Mouse (Mus musculus): ENCODE data around the gene Tamm41. TPM values are rescaled to one million over a fixed set of nuclear protein-coding genes. Genes with fewer than 3 reads are reported as not detected.

Gene Tamm41
- polyA plus RNA-seq, 1 experiment from 2014 or later = 75.7 TPM

Other genes starting within 250 kb of the Tamm41 start
- gene Vgll4, start 67.9 kb downstream of the Tamm41 start, polyA plus RNA-seq (2014; fragmentation: Nextera tagmentation; extraction: Ambion mirVana) = 68.8 and 83.0 TPM in 2 replicates
- gene Syn2, start 97.0 kb upstream of the Tamm41 start, polyA plus RNA-seq (2014; fragmentation: Nextera tagmentation; extraction: Ambion mirVana) = 0.66 and 0.89 TPM in 2 replicates
- gene Gm17482, start 189.5 kb upstream of the Tamm41 start, polyA plus RNA-seq (2014; fragmentation: Nextera tagmentation; extraction: Ambion mirVana) = not detected in 2 replicates
- 0.15 and 0.41 TPM in 2 replicates for gene Timp4, start 214.3 kb upstream of the Tamm41 start, polyA plus RNA-seq (2014; fragmentation: Nextera tagmentation; extraction: Ambion mirVana)